Mouse (Mus musculus) G1E (cell line): Measurements from ENCODE around the gene Irak4.

Experiments used
- CTCF ChIP-seq: IDR thresholded peaks from 2 replicates; pipeline ENCODE4 v1.5.1; 2012; ENCODE audit warnings: low read depth, low read length, inconsistent platforms, mixed read lengths
- GATA1 ChIP-seq: IDR thresholded peaks from 2 replicates; pipeline ENCODE4 v1.6.1; 2012; ENCODE audit warnings: borderline replicate concordance, low read length, inconsistent platforms, mixed read lengths
- GATA2 ChIP-seq: IDR thresholded peaks from 2 replicates; pipeline ENCODE4 v1.6.1; 2012; ENCODE audit warnings: low read depth, low read length, inconsistent platforms, borderline replicate concordance

GRCm38 (mm10) chr15:94523251-94523650, 20.2 kb upstream of the Irak4 start:
- TF ChIP-seq CTCF: no peak
- no peak for TF ChIP-seq GATA2
- no peak for TF ChIP-seq GATA1
